ENCODE assay signal across 16 mouse cellular contexts in the genomic region with DNA sequence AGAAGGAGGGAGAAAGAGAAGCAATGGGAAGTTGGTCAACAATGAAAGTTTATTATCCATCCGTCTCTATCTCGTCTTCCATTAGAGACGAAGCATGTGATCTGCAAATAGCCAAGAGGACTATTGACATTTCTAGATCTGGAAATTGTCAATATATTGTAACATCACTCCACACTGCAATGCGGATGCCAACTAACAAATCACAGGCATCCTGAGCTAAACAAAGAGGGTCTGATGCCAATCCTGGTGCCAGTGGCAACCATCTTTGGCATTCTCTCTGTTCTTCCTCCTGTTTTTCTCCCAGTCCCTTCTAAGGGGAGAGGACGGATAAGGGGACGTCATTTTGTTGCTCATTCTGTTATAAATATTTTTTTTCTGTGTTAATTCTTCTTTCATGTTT.
A peak's percentile ranks its signal among the peaks of the same experiment; 100 is the strongest.
DNase-seq lines count a peak whose midpoint lies in the region; ATAC-seq and TF ChIP-seq lines count a peak whose summit lies in the region.
"Had no signal": no experiment of that assay in that cellular context is flagged by ENCODE, and none has a peak within 500 bp of the region (broad histone marks: within the 10 kb centered on the region; RNA-seq: fewer than 3 reads in every experiment).

No protein-coding gene starts in this region.

- WGBS in hindbrain, embryonic 16.5 days: 54% methylated on average over 6 of the region's 6 CpGs

- peak overlapping the region; percentile 54 for H3K9ac ChIP-seq in hindbrain, embryonic 16.5 days (ENCODE audit: low read depth, low read length)
- H3K9ac ChIP-seq: intestine, embryonic 15.5 days had no signal

- H3K9me3 ChIP-seq in hindbrain, embryonic 16.5 days (ENCODE audit: control insufficient read depth, low read length): no peaks in the 10 kb centered on the region
- H3K9me3 ChIP-seq: intestine, embryonic 15.5 days had no signal

- H3K4me2 ChIP-seq in hindbrain, embryonic 16.5 days (ENCODE audit: low read length): peak overlapping the region; percentile 55
- H3K4me2 ChIP-seq: intestine, embryonic 15.5 days had no signal

- TF ChIP-seq POLR2A in brain, embryonic 14.5 days (IDR thresholded peaks at IDR 0.05; ENCODE audit: borderline replicate concordance, extremely low read depth, insufficient read depth, insufficient read length, poor library complexity, severe bottlenecking): no peak

- peaks cover 3% of the 10 kb centered on the region; the same call in 1 of the 2 replicates for H3K4me1 ChIP-seq in hindbrain, embryonic 16.5 days (ENCODE audit: control insufficient read depth, insufficient read depth, low read depth, low read length)

- intact Hi-C loops in left cerebral cortex, adult 2 months (cut with DNase I): loop anchor here (5.0 kb wide), 1 partner anchor 58 kb away; no protein-coding TSS in a partner anchor

- ATAC-seq in hindbrain, embryonic 16.5 days: no peak
- ATAC-seq: intestine, embryonic 15.5 days had no signal

- H3K4me3 ChIP-seq in left cerebral cortex, adult 2 months: peak overlapping the region; percentile 42
- peak overlapping the region; percentile 18 for H3K4me3 ChIP-seq in hindbrain, embryonic 16.5 days (ENCODE audit: low read length)
- H3K4me3 ChIP-seq: erythroblast, embryonic 14.5 days; intestine, embryonic 15.5 days had no signal

- H3K36me3 ChIP-seq in hindbrain, embryonic 16.5 days (ENCODE audit: control insufficient read depth, insufficient read depth, low read length): no peaks in the 10 kb centered on the region; the same call in 1 of the 2 replicates

- H3K27me3 ChIP-seq in hindbrain, embryonic 16.5 days (replicated peaks; ENCODE audit: control insufficient read depth, insufficient read depth, low read length): no peaks in the 10 kb centered on the region
- H3K27me3 ChIP-seq: CH12.LX; intestine, embryonic 15.5 days had no signal

- DNase-seq in cerebellum, postnatal 14 days: peak; percentile 61 to 70
- no peak for DNase-seq in cerebellum, adult 9-10 months
- DNase-seq in left cerebral cortex, adult 2 months (ENCODE audit: extremely low spot score in 1 of 2, low spot score in 2 of 2): no peak
- DNase-seq in left cerebral cortex, adult 8-10 months (ENCODE audit: low spot score in 2 of 2): no peak
- peak; percentile 91 for DNase-seq in brain, embryonic 14.5 days (ENCODE audit: low read depth)
- no peak for DNase-seq in frontal cortex, postnatal 36 days (ENCODE audit: low spot score in 2 of 2)
- DNase-seq in right cerebral cortex, adult 18-20 months: no peak
- DNase-seq: adrenal gland, postnatal 14 days; cerebellum, adult 9-11 months; heart, adult 11 months; kidney, postnatal 10 days; right cerebral cortex, postnatal 25 days had no signal

- H3K27ac ChIP-seq in left cerebral cortex, adult 2 months: peak overlapping the region; percentile 80
- H3K27ac ChIP-seq in hindbrain, embryonic 16.5 days (ENCODE audit: low read depth, low read length): peak overlapping the region; percentile 71
- H3K27ac ChIP-seq: intestine, embryonic 15.5 days had no signal

- TF ChIP-seq CTCF in left cerebral cortex, adult 2 months (IDR thresholded peaks at IDR 0.05): no peak
- TF ChIP-seq CTCF in brain, embryonic 14.5 days (IDR thresholded peaks at IDR 0.05; ENCODE audit: borderline replicate concordance, extremely low read depth, insufficient read depth, insufficient read length): no peak

Comparison
In these comparisons a context has a peak if more than half of its experiments do, and no peak if none do; other contexts are left out.
1. DNase-seq: peak in cerebellum, postnatal 14 days (2 of 2) and brain, embryonic 14.5 days (single experiment); none in cerebellum, adult 9-10 months (single experiment), left cerebral cortex, adult 2 months (0 of 2), left cerebral cortex, adult 8-10 months (0 of 2), frontal cortex, postnatal 36 days (0 of 2) and right cerebral cortex, adult 18-20 months (single experiment).